Mouse (Mus musculus) retina, adult 2 months (tissue): ENCODE results near the gene Spry1.

Experiments used
- DNase-seq: peaks from one replicate; pipeline ENCODE4 v3.0.0-alpha.2; 2012; ENCODE audit warnings: low read depth, low spot score

Spry1 gene

DNA sequence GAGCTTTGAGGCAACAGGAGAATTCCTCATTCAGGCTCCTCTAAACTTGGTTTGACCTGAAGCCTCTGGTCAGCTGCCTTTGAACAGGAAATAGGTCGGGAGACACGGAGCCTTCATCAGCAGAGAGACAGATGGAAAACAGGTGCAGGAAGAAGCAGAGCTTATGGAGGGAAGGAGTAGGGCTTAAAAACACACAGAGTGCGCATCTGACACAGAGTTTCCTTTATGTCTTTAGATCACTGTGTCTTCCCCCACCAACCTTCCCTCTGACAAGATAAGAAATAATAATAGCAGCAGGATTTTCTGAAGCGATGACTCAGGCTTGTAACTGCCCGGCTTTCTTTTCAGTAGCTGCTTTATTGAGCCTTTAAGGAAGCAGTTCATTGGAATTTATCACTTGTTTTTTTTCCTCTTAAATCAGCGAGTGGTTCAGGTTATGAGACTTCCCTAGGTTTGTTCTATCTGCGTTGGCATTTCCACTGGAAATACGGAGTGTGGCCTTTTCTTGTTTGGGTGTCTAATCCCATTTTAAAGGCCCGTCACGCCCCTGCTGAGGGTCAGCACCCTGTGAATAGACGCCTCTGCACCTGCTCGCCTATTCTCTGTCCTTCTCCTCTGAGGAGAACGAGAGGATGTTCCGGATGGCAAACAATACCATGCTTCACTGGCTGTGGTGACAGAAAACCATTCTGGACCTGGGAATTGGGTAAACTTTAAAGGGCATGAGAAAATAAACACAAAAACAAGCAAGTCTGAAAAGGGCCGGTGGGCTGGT, 32.7 kb downstream of the Spry1 start:
- DNase-seq: no peak

DNA sequence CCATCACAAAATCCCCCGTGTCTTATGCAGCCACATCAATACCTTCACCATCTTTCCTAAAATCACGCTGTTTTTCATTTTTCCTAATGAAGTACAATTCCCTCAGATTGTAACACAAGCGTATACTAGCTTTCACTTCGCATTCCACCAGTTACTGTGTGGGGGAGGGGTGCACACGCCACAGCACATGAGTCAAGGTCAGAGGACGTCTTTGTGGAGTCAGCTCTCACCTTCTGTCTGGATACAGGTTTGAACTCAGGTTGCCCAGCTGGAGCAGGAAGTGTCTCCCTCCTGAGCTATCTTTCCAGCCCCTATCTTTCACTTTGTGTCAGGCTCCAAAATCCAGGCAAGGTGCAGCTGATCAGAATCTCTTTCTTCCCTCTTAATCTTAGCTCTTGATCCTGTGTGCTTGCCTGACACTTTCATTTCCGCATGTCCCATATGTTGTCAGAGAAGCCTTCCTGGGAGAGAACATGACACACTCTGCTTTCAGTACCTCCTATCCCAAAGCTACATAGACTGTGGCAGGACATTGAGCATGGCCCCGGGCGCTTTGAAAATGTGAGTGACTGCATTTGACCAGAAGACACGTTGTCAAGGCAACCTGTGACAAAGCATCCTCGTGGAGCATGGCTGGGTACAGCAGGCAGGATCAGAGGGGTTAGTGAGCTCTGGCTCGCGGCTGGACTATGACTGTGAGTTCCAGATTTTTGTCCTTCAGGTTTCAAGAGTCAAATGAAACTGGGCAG, 33.9 kb downstream of the Spry1 start:
- no peak for DNase-seq

DNA sequence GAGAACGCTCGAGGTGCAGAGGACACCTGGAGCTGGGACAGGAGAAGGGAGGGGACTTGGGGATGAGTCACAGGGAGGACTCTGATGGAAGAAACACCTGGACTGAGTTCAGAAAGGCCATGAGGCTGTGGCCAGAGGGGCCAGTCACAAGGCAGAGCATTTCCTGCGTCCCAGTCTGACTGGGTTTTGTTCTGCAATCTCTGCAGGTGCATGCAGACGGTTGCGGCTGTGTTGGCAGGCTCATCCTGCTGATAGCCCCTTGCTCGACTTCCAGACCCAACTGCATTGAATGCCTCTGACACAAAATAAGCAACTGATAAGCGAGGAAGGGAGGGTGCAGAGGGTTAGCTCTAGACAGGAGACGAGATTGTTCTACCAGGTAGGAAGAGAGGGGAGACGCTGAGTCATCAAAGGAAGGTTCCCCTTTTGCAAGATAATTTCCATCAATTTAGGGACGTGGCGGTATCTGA, 35.3 kb downstream of the Spry1 start:
- DNase-seq: no peak

DNA sequence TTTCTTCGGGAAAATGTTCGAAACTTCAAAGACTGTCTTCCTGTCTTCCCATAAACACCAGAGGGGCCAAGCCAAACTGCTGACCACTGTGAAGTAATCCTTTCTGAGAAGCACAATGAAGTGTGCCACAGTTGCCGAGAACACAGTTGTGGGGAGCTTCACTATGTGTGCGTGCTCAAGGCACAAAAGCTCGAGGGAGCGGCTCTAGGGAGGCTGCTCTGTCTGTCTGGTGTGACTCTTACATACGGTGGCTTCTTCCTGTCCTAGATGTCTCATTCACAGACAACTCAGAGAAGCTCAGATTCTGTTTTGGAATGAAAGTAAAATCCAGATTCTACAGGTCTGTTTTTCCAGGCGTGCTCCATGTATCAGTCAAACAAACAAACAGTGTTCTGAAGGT, 36.5 kb downstream of the Spry1 start:
- DNase-seq: no peak

DNA sequence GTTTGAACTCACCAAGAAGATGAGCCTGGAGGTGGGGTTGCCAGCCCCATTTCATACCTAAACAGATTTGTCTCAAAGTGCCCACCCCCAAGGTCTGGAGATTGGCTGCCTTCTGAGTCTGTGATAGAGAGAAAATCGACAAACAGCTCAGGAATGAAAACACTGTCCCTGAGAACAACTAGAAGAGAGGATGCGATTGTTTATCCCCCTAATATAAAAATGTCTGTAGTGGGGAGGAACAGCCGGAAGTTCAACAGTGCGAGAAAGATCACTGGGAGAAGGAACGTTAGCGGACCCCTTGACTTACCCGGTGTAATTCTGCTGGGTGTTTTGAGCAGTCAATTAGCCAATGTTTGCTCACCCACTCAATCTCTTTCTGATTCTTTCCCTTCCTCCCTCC, 46.5 kb downstream of the Spry1 start:
- DNase-seq: no peak

DNA sequence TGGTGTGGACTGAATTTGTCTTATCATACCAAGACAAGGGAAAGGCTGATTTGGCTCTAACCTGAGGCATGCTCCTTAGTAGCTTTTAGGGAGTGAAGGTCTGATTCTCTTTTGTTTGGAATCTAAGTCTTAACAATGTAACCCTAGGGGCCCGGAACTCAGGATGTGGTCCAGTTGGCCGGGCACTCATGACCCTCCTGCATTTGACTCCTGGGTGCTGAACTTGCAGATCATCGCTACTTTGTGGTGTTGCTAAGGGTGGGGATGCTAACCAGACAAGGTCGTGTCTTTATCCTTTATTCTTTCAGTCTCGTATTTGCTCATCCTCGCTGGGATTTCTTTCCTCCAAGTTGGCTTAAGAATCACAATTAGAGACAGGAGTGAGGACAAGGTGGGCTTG, 47.0 kb downstream of the Spry1 start:
- DNase-seq: no peak

DNA sequence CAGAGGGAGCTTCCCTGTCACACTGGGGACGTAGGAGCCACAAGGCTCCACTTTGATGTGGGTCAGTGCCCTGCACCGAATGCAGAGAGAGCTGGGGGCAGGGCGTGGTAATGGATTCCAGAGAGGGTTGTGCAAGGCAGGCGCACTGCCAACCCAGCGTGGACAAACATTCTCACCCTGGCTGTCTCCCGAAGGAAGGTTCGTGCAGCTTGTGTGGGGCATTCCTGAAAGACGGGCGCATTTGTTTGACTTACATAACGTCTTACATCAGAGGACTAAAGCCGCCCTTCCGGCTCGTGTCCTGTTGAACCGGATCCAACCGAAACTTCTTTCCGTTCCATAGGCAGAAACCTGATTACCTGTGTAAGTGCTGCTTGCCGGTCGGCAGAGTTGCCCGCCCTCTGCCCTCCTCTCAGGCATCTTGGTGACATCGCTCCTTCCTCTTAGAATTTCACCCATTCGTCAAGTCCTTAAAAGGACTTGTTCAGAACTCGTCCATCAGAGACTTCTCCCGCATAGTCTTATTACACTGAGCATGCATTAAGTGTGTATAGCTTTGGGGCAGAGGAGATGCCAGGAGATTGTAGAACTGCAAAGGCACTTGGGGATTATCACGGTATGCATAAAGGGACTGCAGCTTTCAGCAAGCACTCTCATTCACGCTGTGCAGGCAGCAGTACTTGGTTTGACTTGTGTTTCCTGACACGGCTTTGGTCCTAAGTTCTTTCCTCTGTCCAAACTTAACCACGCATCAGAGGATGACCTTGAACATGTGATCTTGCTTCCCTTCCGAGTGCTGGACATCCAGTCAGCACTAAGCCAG, 47.6 kb downstream of the Spry1 start:
- DNase-seq: no peak

DNA sequence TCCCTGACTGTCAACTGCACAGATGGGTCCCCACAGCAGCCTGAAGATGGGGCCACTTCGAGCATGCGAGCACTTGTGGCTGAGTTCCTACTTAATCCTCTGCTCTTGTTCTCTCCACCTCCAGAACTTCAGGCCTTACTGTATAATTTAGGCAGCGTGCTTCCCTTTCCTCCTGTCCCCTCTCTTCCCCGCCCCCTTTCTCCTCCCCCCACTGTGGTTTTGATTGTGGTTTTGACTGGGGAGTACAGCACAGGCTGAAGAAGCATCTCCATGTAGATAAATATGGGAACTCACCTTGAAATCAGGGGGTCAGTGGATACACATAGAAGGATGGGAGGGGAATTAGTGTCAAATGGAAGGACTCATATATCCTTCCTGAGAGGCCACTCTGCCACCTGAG, 53.2 kb downstream of the Spry1 start:
- DNase-seq: no peak

DNA sequence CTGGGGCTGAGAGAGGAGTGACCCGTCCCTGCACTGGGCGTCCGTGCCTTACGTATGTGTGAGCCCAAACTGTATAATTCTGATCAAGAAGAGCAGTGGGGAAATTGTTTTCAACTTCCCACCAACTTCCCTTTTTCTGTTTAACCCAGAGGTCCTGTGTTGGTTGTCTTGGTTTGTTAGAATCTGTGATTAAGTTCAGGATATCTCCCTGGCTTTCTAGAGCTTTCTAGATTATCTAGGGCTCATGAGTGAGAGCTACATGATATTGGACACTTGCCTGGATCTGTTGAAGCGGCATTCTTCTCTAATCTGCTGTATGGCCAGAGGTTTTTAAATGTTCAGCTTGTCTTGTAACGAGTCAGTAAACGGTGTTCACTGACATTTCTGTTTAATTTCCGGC, 53.8 kb downstream of the Spry1 start:
- DNase-seq: no peak
